Mouse (Mus musculus) left cerebral cortex, postnatal 10 days (tissue): ENCODE measurements at regions not wholly inside any gene's neighbourhood (a gene's known extent, or its start where the extent isn't known, plus 50 kb on each side); places are given as distances from the start of the nearest gene placed in this dataset.

Experiments
- DNase-seq, 2 experiments: peaks; one replicate each; pipeline ENCODE4 v3.0.0; 2021 to 2022; ENCODE audit warnings: low spot score in 2 of 2, mixed read lengths in 1 of 2; ENCODE audit errors: extremely low spot score in 1 of 2
- intact Hi-C: fragments of 180-260 bp; cut with DNase I; formaldehyde crosslinking; loops from one replicate; pipeline ENCODE4 v1.15.1; 2025

GRCm38 (mm10) chr2:108165085-108165484 is 874.6 kb downstream of the Kcna4 start:
- no peak for DNase-seq
- intact Hi-C loops: no loop called here
